Comparison of ENCODE assay signal across 12 mouse cellular contexts in genomic region chr8:124340360-124341068, GRCm38 (mm10).
DNase-seq lines count a peak whose midpoint lies in the region; ATAC-seq lines count a peak whose summit lies in the region.
"Had no signal": no experiment of that assay in that cellular context is flagged by ENCODE, and none has a peak within 500 bp of the region (broad histone marks: within the 10 kb centered on the region; RNA-seq: fewer than 3 reads in every experiment).

No protein-coding gene starts in this region.

- peak; percentile 29 for DNase-seq in embryo, embryonic 10.5 days (ENCODE audit: low spot score)
- no peak for DNase-seq in embryo, embryonic 11 days
- DNase-seq in lung, postnatal 14 days, result no peak
- no peak for DNase-seq in hindbrain, embryonic 14.5 days (ENCODE audit: low spot score)
- DNase-seq in left cerebral cortex, postnatal 25 days (ENCODE audit: low spot score in 2 of 2), result no peak
- no peak for DNase-seq in right cerebral cortex, postnatal 25 days
- DNase-seq: adrenal gland, postnatal 25 days; cerebellum, adult 11 months had no signal

- ATAC-seq in lung, embryonic 16.5 days (ENCODE audit: low read depth), result peak; percentile 47; the same call in 1 of the 2 replicates
- peak; percentile 49; the same call in 1 of the 2 replicates for ATAC-seq in hindbrain, embryonic 14.5 days (ENCODE audit: low FRiP score)
- ATAC-seq in neural tube, embryonic 14.5 days (ENCODE audit: low read depth), result peak; percentile 76; the same call in 1 of the 2 replicates
- ATAC-seq: forebrain, embryonic 15.5 days had no signal

- H3K4me1 ChIP-seq in lung, embryonic 16.5 days (replicated peaks; ENCODE audit: control insufficient read depth, insufficient read depth, low read length), result no peaks in the 10 kb centered on the region
- peaks cover 3% of the 10 kb centered on the region; the same call in 1 of the 2 replicates for H3K4me1 ChIP-seq in hindbrain, embryonic 14.5 days (replicated peaks; ENCODE audit: control insufficient read depth, insufficient read depth, low read length)
- peaks cover 7% of the 10 kb centered on the region; the same call in 1 of the 2 replicates for H3K4me1 ChIP-seq in neural tube, embryonic 14.5 days (ENCODE audit: control insufficient read depth, insufficient read depth, low read length)
- H3K4me1 ChIP-seq: forebrain, embryonic 15.5 days had no signal

- H3K9me3 ChIP-seq in lung, embryonic 16.5 days (ENCODE audit: control insufficient read depth, low read length), result no peaks in the 10 kb centered on the region
- H3K9me3 ChIP-seq in hindbrain, embryonic 14.5 days (ENCODE audit: control insufficient read depth, low read length), result no peaks in the 10 kb centered on the region
- H3K9me3 ChIP-seq in neural tube, embryonic 14.5 days (ENCODE audit: control insufficient read depth, low read length), result no peaks in the 10 kb centered on the region
- H3K9me3 ChIP-seq: forebrain, embryonic 15.5 days; limb, embryonic 12.5 days had no signal

- H3K4me3 ChIP-seq in lung, embryonic 16.5 days (ENCODE audit: low read length), result no peak overlapping the region
- H3K4me3 ChIP-seq in hindbrain, embryonic 14.5 days (replicated peaks; ENCODE audit: low read length), result no peak overlapping the region
- no peak overlapping the region for H3K4me3 ChIP-seq in neural tube, embryonic 14.5 days (ENCODE audit: low read depth, low read length)
- H3K4me3 ChIP-seq: forebrain, embryonic 15.5 days; limb, embryonic 12.5 days had no signal

- H3K27ac ChIP-seq in lung, embryonic 16.5 days (ENCODE audit: low read length), result no peak overlapping the region
- no peak overlapping the region for H3K27ac ChIP-seq in hindbrain, embryonic 14.5 days
- no peak overlapping the region for H3K27ac ChIP-seq in neural tube, embryonic 14.5 days (ENCODE audit: low read depth, low read length)
- H3K27ac ChIP-seq: forebrain, embryonic 15.5 days; limb, embryonic 12.5 days had no signal

- 72% methylated on average over 17 of the region's 17 CpGs for WGBS in lung, embryonic 16.5 days
- 61% methylated on average over 17 of the region's 17 CpGs for WGBS in hindbrain, embryonic 14.5 days
- WGBS in neural tube, embryonic 14.5 days, result 64% methylated on average over 17 of the region's 17 CpGs

- no peak overlapping the region for H3K4me2 ChIP-seq in lung, embryonic 16.5 days (ENCODE audit: low read depth, low read length)
- H3K4me2 ChIP-seq in hindbrain, embryonic 14.5 days (replicated peaks), result no peak overlapping the region
- no peak overlapping the region for H3K4me2 ChIP-seq in neural tube, embryonic 14.5 days (ENCODE audit: low read depth, low read length)
- H3K4me2 ChIP-seq: forebrain, embryonic 15.5 days; limb, embryonic 12.5 days had no signal

- no peak overlapping the region for H3K9ac ChIP-seq in lung, embryonic 16.5 days (ENCODE audit: low read length)
- H3K9ac ChIP-seq in hindbrain, embryonic 14.5 days, result no peak overlapping the region
- no peak overlapping the region for H3K9ac ChIP-seq in neural tube, embryonic 14.5 days (replicated peaks; ENCODE audit: low read depth, low read length)
- H3K9ac ChIP-seq: forebrain, embryonic 15.5 days; limb, embryonic 12.5 days had no signal

- peaks cover 19% of the 10 kb centered on the region for H3K36me3 ChIP-seq in lung, embryonic 16.5 days (ENCODE audit: control insufficient read depth, insufficient read depth, low read length)
- H3K36me3 ChIP-seq in hindbrain, embryonic 14.5 days (replicated peaks; ENCODE audit: control insufficient read depth, insufficient read depth), result peaks cover 83% of the 10 kb centered on the region
- peaks cover 63% of the 10 kb centered on the region for H3K36me3 ChIP-seq in neural tube, embryonic 14.5 days (ENCODE audit: control insufficient read depth, insufficient read depth, low read length)

- H3K27me3 ChIP-seq in lung, embryonic 16.5 days (ENCODE audit: control insufficient read depth, insufficient read depth, low read depth, low read length), result no peaks in the 10 kb centered on the region
- H3K27me3 ChIP-seq in hindbrain, embryonic 14.5 days (ENCODE audit: control insufficient read depth, insufficient read depth, low read length), result no peaks in the 10 kb centered on the region
- H3K27me3 ChIP-seq in neural tube, embryonic 14.5 days (ENCODE audit: control insufficient read depth, insufficient read depth, low read length), result no peaks in the 10 kb centered on the region
- H3K27me3 ChIP-seq: forebrain, embryonic 15.5 days; limb, embryonic 12.5 days had no signal

- intact Hi-C loops in left cerebral cortex, postnatal 25 days (cut with DNase I), result loop anchor here (10.0 kb wide), 1 partner anchor 176 kb away; no protein-coding TSS in a partner anchor
